Mouse (Mus musculus) intestine, embryonic 14.5 days (tissue): ENCODE measurements around the gene Hexdc. TPM values are rescaled to one million over a fixed set of nuclear protein-coding genes. Genes with fewer than 3 reads are reported as not detected.

Experiments
- ATAC-seq: fragments of 200-750 bp; cut with Nextera tagmentation; replicated peaks from 2 replicates; pipeline ENCODE4 v1.8.0; 2017; ENCODE audit warnings: low read depth, moderate number of reproducible peaks, moderate TSS enrichment, moderate library complexity; ENCODE audit not compliant: low FRiP score, low TSS enrichment
- DNase-seq: peaks from one replicate; pipeline ENCODE4 v3.0.0-alpha.2; 2018; ENCODE audit warnings: low spot score
- H3K27ac ChIP-seq: fragments of 300-500 bp; sonication (generic); 2 replicates; pipeline ENCODE4 v1.5.1; 2014; ENCODE audit warnings: low read depth, mild to moderate bottlenecking, control low read depth
- H3K27me3 ChIP-seq: fragments of 300-500 bp; sonication (generic); replicated peaks from 2 replicates; pipeline ENCODE4 v1.6.1; 2014; ENCODE audit warnings: low read length, control low read depth; ENCODE audit not compliant: control insufficient read depth, insufficient read depth
- H3K36me3 ChIP-seq: fragments of 300-500 bp; sonication (generic); 2 replicates; pipeline ENCODE4 v1.6.1; 2014; ENCODE audit warnings: low read length, control low read depth; ENCODE audit not compliant: control insufficient read depth, insufficient read depth
- H3K4me1 ChIP-seq: fragments of 300-500 bp; sonication (generic); replicated peaks from 2 replicates; pipeline ENCODE4 v1.6.1; 2014; ENCODE audit warnings: low read length, control low read depth, mixed read lengths; ENCODE audit not compliant: control insufficient read depth, insufficient read depth
- H3K4me2 ChIP-seq: fragments of 300-500 bp; sonication (generic); 2 replicates; pipeline ENCODE4 v1.6.1; 2014; ENCODE audit warnings: low read length
- H3K4me3 ChIP-seq: fragments of 300-500 bp; sonication (generic); 2 replicates; pipeline ENCODE4 v1.5.1; 2014; ENCODE audit warnings: low read depth, low read length, control low read depth, mixed read lengths
- H3K9ac ChIP-seq: fragments of 300-500 bp; sonication (generic); 2 replicates; pipeline ENCODE4 v1.6.1; 2014; ENCODE audit warnings: mild to moderate bottlenecking, low read length
- H3K9me3 ChIP-seq: fragments of 300-500 bp; sonication (generic); 2 replicates; pipeline ENCODE4 v1.6.1; 2016; ENCODE audit warnings: low read length, control low read depth; ENCODE audit not compliant: control insufficient read depth
- whole genome bisulfite sequencing: fragments of 180-500 bp; shearing (Covaris S2); extraction: QIAGEN DNeasy Blood & Tissue Kit; methylation state at CpG from one replicate; pipeline ENCODE4 v1.1.7; 2014; 5-methylcytosine and 5-hydroxymethylcytosine counted together
- polyA plus RNA-seq: library from polyadenylated mRNA; unstranded; fragments of >200 nt; fragmentation: Nextera tagmentation; extraction: Ambion mirVana; gene quantifications from 2 replicates; pipeline ENCODE4 v1.2.1, GENCODE M21; 2014

The Hexdc gene
- polyA plus RNA-seq, 1 experiment from 2014 or later, result 10.4 TPM

- no peaks in the 10 kb centered on the region for H3K9me3 ChIP-seq
- no peak for ATAC-seq
- 48% methylated on average over 4 of the region's 4 CpGs for WGBS
- peaks cover 20% of the 10 kb centered on the region for H3K4me1 ChIP-seq
- DNase-seq, result no peak
- no peak overlapping the region for H3K4me3 ChIP-seq
- H3K4me2 ChIP-seq, result no peak overlapping the region
- H3K27ac ChIP-seq, result no peak overlapping the region
- H3K36me3 ChIP-seq, result peaks cover 9% of the 10 kb centered on the region; the same call in 1 of the 2 replicates
- no peak overlapping the region for H3K9ac ChIP-seq
- H3K27me3 ChIP-seq, result no peaks in the 10 kb centered on the region
These were observed 27.5 kb downstream of the Hexdc start for GRCm38 (mm10) chr11:121231628-121232291.

- 29% methylated on average over 4 of the region's 4 CpGs for WGBS
- Histone ChIP-seq H3K4me2 (no peak overlapping the region), H3K27me3 (no peaks in the 10 kb centered on the region), H3K9ac (no peak overlapping the region), H3K27ac (no peak overlapping the region), H3K4me1 (peaks cover 15% of the 10 kb centered on the region), H3K36me3 (no peaks in the 10 kb centered on the region), H3K4me3 (no peak overlapping the region), H3K9me3 (no peaks in the 10 kb centered on the region)
- DNase-seq (no peak), ATAC-seq (no peak)
These were observed 28.5 kb downstream of the Hexdc start for GRCm38 (mm10) chr11:121232706-121233105.

DNA sequence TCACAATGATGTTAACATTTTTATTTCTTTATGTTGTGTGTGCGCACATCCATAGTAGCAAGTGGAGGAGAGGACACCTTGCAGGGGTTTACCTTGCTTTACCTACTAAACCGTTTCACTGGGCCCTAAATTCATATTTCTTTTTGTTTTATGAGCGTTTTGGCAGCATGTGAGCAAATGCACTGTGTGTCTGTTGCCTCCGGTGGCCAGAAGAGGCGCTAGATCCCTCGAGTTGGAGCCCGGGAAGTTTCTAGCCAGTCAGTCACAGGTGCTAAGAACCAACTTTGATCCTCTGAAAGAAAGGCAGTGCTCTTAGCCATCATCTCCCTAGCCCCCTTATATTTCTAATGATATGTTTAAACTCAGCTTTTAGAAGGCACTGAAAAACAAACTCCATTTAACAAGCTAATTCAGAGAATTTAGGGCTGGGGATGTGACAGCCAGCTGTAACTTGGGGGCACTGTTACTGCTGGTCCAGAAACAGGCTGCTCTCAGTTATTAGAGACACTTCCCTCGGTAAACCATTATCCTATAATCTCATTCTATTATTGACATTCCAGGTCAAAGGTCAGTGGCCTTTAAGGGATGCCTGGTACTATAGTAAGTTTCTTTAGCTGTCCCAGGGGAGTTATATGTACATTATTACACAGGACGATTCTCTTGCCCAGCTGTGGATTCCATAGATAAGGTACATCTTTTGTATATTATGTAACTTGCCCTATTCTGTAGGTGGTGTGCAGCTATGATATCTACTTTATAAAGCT, 31.4 kb downstream of the Hexdc start:
- peak overlapping the region; percentile 99 for H3K27ac ChIP-seq
- H3K4me3 ChIP-seq, result no peak overlapping the region
- no peak for DNase-seq

GRCm38 (mm10) chr11:121236564-121237344, 32.5 kb downstream of the Hexdc start, which contains the start of gene Narf:
Gene Narf (plus strand): TSS chr11:121237253.
- Histone ChIP-seq H3K4me3 (peak within 1 kb of the TSS; percentile 73), H3K27me3 (no peaks in the 10 kb centered on the region), H3K27ac (peak within 1 kb of the TSS; percentile 99), H3K9ac (peak within 1 kb of the TSS; percentile 72), H3K4me1 (peaks cover 15% of the 10 kb centered on the region), H3K4me2 (peak within 1 kb of the TSS; percentile 62), H3K9me3 (no peaks in the 10 kb centered on the region), H3K36me3 (peaks cover 20% of the 10 kb centered on the region)
- peak; percentile 100 for ATAC-seq
- under 1% methylated on average over 50 of the region's 50 CpGs for WGBS
- DNase-seq, result peak; percentile 99

More for the DNA sequence above, 31.4 kb downstream of the Hexdc start:
- no peak for ATAC-seq
- no peaks in the 10 kb centered on the region for H3K27me3 ChIP-seq
- H3K9ac ChIP-seq, result no peak overlapping the region
- 25% methylated on average over 9 of the region's 9 CpGs for WGBS
- no peaks in the 10 kb centered on the region for H3K9me3 ChIP-seq
- peak overlapping the region; percentile 52 for H3K4me2 ChIP-seq
- H3K36me3 ChIP-seq, result peaks cover 16% of the 10 kb centered on the region; the same call in 1 of the 2 replicates
- H3K4me1 ChIP-seq, result peaks cover 15% of the 10 kb centered on the region

- H3K9me3 ChIP-seq, result no peaks in the 10 kb centered on the region
- peak overlapping the region; percentile 72 for H3K9ac ChIP-seq
- peaks cover 15% of the 10 kb centered on the region for H3K4me1 ChIP-seq
- peak overlapping the region; percentile 73 for H3K4me3 ChIP-seq
- H3K4me2 ChIP-seq, result peak overlapping the region; percentile 62
- no peaks in the 10 kb centered on the region for H3K27me3 ChIP-seq
- DNase-seq (no peak), ATAC-seq (peak; percentile 65)
- peaks cover 28% of the 10 kb centered on the region for H3K36me3 ChIP-seq
- H3K27ac ChIP-seq, result peak overlapping the region; percentile 99
- 4% methylated on average over 28 of the region's 28 CpGs for WGBS
These were observed 33.3 kb downstream of the Hexdc start for GRCm38 (mm10) chr11:121237345-121238128.

- ATAC-seq (no peak), DNase-seq (no peak)
- Histone ChIP-seq H3K9me3 (no peaks in the 10 kb centered on the region), H3K4me2 (no peak overlapping the region), H3K27ac (no peak overlapping the region), H3K36me3 (peaks cover 47% of the 10 kb centered on the region), H3K9ac (no peak overlapping the region), H3K4me3 (no peak overlapping the region), H3K4me1 (peaks cover 15% of the 10 kb centered on the region), H3K27me3 (no peaks in the 10 kb centered on the region)
- WGBS, result 94% methylated on average over 2 of the region's 2 CpGs
These were observed 35.4 kb downstream of the Hexdc start for GRCm38 (mm10) chr11:121239669-121240068.

DNA sequence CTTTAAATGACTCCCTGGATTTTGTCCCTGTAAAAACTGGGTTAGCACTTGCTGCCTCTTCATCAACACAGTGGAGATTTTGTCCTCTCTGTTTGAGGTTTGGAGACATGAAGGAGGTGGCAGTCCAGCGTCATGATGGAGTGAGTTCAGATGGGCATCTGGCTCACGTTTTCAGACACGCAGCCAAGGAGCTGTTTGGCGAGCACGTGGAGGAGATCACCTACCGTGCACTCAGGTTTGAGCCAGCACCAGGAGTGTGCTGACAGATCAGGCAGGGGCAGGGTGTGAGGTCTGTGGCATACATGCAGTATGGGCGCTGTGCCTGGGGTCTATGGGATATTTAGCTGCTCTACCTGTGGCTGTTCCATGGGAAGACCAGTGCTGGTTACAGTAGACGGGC, 46.0 kb downstream of the Hexdc start:
- WGBS, result 86% methylated on average over 8 of the region's 8 CpGs
- Histone ChIP-seq H3K36me3 (peaks cover 97% of the 10 kb centered on the region), H3K9me3 (no peaks in the 10 kb centered on the region), H3K4me3 (no peak overlapping the region), H3K27me3 (no peaks in the 10 kb centered on the region), H3K4me2 (no peak overlapping the region), H3K27ac (no peak overlapping the region), H3K4me1 (no peaks in the 10 kb centered on the region), H3K9ac (no peak overlapping the region)
- ATAC-seq (no peak), DNase-seq (no peak)
